Mouse (Mus musculus) T-cell, adult 66 days (primary cell): ENCODE data around the gene Slc17a3. TPM values are rescaled to one million over a fixed set of nuclear protein-coding genes. Genes with fewer than 3 reads are reported as not detected.

Experiments
- total RNA-seq, 2 experiments: library from RNA; stranded (reverse); gene quantifications; 3 replicates in 1 of 2; 4 replicates in 1 of 2; pipeline ENCODE4 v1.2.4; 2023

The Slc17a3 gene
- not detected for total RNA-seq

DNA sequence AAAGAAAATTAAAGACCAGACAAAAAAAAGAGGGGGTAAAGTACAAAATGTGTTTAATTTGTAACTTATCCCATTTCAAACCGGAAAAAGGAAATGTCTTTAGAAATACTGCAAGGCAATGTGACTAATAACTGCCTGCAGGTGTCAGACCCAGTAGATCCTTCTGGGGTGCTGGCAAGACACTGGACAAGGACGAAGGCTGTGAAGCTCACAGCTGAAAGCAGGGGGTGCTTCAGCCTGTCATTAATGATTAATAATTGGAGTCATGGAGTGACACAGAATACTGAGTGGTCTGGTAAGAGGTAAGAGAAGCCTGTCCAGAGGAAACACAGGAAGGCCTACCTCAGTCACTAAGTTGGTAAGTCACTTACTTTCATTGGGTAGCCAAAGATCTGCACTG lies at the start of gene Slc17a3:
Slc17a3 (plus strand) TSS at position 127 of the 400 bp plus-strand sequence.

DNA sequence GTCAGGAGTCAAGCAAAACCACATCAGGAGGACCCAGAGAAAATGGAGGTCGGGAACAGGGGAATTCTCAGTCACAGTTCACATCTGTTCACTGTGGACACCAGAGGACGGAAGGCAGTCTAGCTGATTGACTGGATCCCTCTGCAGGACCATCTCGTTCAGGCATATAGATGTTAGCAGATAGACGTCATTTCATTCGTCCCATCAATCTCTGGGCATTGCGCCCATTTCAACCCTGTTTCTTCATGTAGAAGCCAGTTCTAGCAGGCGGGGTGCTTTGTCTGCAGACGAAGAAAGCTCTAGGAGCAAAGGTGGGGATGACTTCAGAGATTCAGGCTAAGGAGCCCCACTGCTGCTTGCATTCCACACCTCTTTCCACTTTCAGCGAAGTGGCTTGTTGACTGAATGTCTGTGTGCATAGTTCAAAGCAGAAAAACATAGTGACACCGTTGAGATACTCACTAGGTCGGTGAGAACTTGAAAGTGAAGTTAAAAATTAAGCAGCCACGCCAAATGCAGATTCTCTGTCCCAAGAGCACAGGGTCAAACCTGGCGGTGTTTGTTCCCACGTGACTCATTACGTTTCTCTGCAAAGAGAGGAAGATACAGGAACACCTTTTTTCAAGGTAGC lies 32.7 kb upstream of the Slc17a3 start, which contains the start of gene Slc17a2:
Slc17a2 (plus strand) TSS at position 572 of the 631 bp plus-strand sequence.

DNA sequence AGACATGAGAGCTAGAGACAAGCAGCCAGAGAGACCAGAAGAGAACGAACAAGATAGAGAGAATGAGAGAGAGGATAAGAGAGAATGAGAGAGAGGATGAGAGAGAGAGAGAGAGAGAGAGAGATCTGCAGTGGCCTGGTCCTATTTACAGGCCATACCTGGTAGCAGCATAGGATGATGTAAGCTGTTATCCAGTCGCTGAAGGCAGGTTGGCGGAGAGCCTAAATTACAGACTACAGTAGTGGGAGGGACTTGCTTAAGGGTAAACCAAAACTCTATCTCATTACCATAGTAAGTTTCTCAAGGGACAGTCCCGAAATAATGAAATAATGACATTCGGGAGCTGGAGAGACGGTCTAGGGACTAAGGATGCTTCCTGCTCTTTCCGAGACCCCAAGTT lies 28.2 kb downstream of the Slc17a3 start, which contains the start of gene Slc17a1:
Slc17a1 (plus strand) TSS at position 346 of the 400 bp plus-strand sequence.

Other genes with a start within 250 kb of the Slc17a3 start
- gene Hist1h2be, start 218.3 kb upstream of the Slc17a3 start, total RNA-seq, result 10 to 100 TPM; 16.7 to 27.0 TPM
- gene Hist1h1e, start 216.9 kb upstream of the Slc17a3 start, total RNA-seq, result 100 to 1,000 TPM; 103 to 169 TPM
- 10 to 100 TPM; 10.3 to 12.2 TPM for gene Hist1h2ac, start 155.5 kb upstream of the Slc17a3 start, total RNA-seq
- 10 to 100 TPM in 1 of 2 experiments, 1 to 10 TPM in 1; 8.2 to 15.2 TPM for gene Hist1h2bc, start 155.2 kb upstream of the Slc17a3 start, total RNA-seq
- not detected for gene Hist1h1t, start 143.6 kb upstream of the Slc17a3 start, total RNA-seq
- 100 to 1,000 TPM; 113 to 135 TPM for gene Hist1h4c, start 141.0 kb upstream of the Slc17a3 start, total RNA-seq
- gene Hfe, start 128.6 kb upstream of the Slc17a3 start, total RNA-seq, result 1 to 10 TPM; 1.4 to 2.5 TPM
- 100 to 1,000 TPM; 569 to 655 TPM for gene Hist1h1c, start 100.6 kb upstream of the Slc17a3 start, total RNA-seq
- gene Hist1h3c, start 93.8 kb upstream of the Slc17a3 start, total RNA-seq, result 10 to 100 TPM in 1 of 2 experiments, 1 to 10 TPM in 1; 9.0 to 44.3 TPM
- 10 to 100 TPM; 34.2 to 89.5 TPM for gene Hist1h2bb, start 92.7 kb upstream of the Slc17a3 start, total RNA-seq
- 100 to 1,000 TPM in 1 of 2 experiments, 10 to 100 TPM in 1; 38.6 to 105 TPM for gene Hist1h2ab, start 88.3 kb upstream of the Slc17a3 start, total RNA-seq
- 100 to 1,000 TPM in 1 of 2 experiments, 10 to 100 TPM in 1; 28.4 to 127 TPM for gene Hist1h3b, start 87.2 kb upstream of the Slc17a3 start, total RNA-seq
- gene Hist1h4b, start 82.4 kb upstream of the Slc17a3 start, total RNA-seq, result 100 to 1,000 TPM in 1 of 2 experiments, 10 to 100 TPM in 1; 24.4 to 105 TPM
- 100 to 1,000 TPM in 1 of 2 experiments, 10 to 100 TPM in 1; 85.2 to 131 TPM for gene Hist1h4a, start 78.2 kb upstream of the Slc17a3 start, total RNA-seq
- gene Hist1h3a, start 77.0 kb upstream of the Slc17a3 start, total RNA-seq, result 100 to 1,000 TPM; 140 to 197 TPM
- gene Hist1h1a, start 75.8 kb upstream of the Slc17a3 start, total RNA-seq, result 10 to 100 TPM; 23.6 to 46.7 TPM
- gene Trim38, start 69.5 kb upstream of the Slc17a3 start, total RNA-seq, result not detected
- gene Slc17a2, start 32.4 kb upstream of the Slc17a3 start, total RNA-seq, result not detected
- not detected for gene Slc17a1, start 28.3 kb downstream of the Slc17a3 start, total RNA-seq
- gene Slc17a4, start 75.6 kb downstream of the Slc17a3 start, total RNA-seq, result not detected
- gene Hist1h2ba, start 94.7 kb downstream of the Slc17a3 start, total RNA-seq, result not detected
- not detected for gene Hist1h2aa, start 95.0 kb downstream of the Slc17a3 start, total RNA-seq
- not detected for gene Scgn, start 151.8 kb downstream of the Slc17a3 start, total RNA-seq